Mouse (Mus musculus) spleen, adult 2 months (tissue): ENCODE data around the gene Spo11. TPM values are rescaled to one million over a fixed set of nuclear protein-coding genes. Genes with fewer than 3 reads are reported as not detected.
A peak's percentile ranks its signal among the peaks of the same experiment; 100 is the strongest.

ENCODE experiments used
- DNase-seq, 2 experiments: peaks; one replicate each; pipeline versions ENCODE4 v3.0.0 to v3.0.0-alpha.2; 2012 to 2021; ENCODE audit warnings: low spot score in 2 of 2, low read depth in 1 of 2
- H3K27ac ChIP-seq: fragments of 200-500 bp; 2 replicates; pipeline ENCODE4 v1.5.1; 2012; ENCODE audit warnings: low read length, inconsistent platforms; ENCODE audit not compliant: insufficient read depth
- H3K27me3 ChIP-seq: fragments of 200-500 bp; 2 replicates; pipeline ENCODE4 v1.6.1; 2012; ENCODE audit warnings: mild to moderate bottlenecking, moderate library complexity, low read length, inconsistent platforms; ENCODE audit not compliant: control insufficient read depth, insufficient read depth
- H3K36me3 ChIP-seq: fragments of 200-500 bp; 2 replicates; pipeline ENCODE4 v1.6.1; 2012; ENCODE audit warnings: mild to moderate bottlenecking, low read length, inconsistent platforms; ENCODE audit not compliant: control insufficient read depth, insufficient read depth
- H3K4me1 ChIP-seq: fragments of 200-500 bp; 2 replicates; pipeline ENCODE4 v1.6.1; 2011; ENCODE audit warnings: inconsistent platforms; ENCODE audit not compliant: control insufficient read depth, insufficient read depth, insufficient read length
- H3K4me3 ChIP-seq: fragments of 200-500 bp; 2 replicates; pipeline ENCODE4 v1.5.1; 2011; ENCODE audit warnings: mild to moderate bottlenecking, inconsistent platforms; ENCODE audit not compliant: insufficient read depth, insufficient read length; ENCODE audit errors: extremely low read depth
- CTCF ChIP-seq: fragments of 200-500 bp; IDR thresholded peaks from 2 replicates; pipeline ENCODE4 v1.5.1; 2011; ENCODE audit warnings: mild to moderate bottlenecking, inconsistent platforms; ENCODE audit not compliant: insufficient read depth, insufficient read length, insufficient replicate concordance; ENCODE audit errors: extremely low read depth
- POLR2A ChIP-seq: fragments of 200-500 bp; IDR thresholded peaks from 2 replicates; pipeline ENCODE4 v1.6.1; 2011; ENCODE audit warnings: low read depth, low read length, inconsistent platforms
- WGBS: fragments of 180-500 bp; shearing (Covaris S2); methylation state at CpG from one replicate; pipeline ENCODE4 v1.1.7; 2018; 5-methylcytosine and 5-hydroxymethylcytosine counted together
- polyA plus RNA-seq: library from polyadenylated mRNA; depleted of rRNA; stranded (reverse); fragments of >200 nt; gene quantifications from 2 replicates; pipeline ENCODE4 v1.2.3, GENCODE M21; 2012; rRNA removed

Gene Spo11
- polyA plus RNA-seq, result 0.86 and 0.98 TPM in 2 replicates

DNA sequence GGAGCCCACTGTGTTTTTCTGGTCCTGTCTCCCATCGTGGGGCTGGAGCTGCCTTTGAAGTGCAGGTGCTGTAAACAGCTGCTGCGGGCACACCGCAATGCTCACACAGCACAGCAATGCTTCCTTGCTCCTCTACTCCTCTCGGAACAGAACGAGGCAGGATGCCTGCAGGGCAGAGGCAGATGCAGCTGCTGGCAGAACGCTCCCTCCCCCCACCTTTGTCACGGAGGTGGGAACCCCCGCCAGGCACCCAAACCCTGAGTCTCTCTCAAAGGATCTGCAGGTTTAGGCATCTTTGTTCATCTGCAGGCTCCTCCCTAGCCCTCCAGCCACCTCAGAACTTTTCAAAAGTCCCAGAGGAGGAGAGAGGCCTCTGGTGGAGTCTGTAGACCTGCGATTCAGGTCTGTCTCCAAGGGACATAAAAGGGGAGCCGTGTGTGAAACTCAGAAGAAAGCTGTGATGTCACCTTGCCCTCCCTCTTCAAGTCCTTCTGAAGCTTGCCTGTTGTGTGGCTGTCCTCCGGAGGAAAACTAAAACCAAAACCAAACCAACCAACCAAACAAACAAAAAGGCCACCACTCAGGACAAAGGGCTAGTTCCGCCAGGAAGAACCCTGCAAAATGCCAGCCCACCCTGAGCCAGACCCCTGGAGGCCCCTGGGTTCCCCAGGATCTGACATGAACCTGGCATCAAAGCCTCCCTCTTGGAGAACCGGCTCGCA is at the start of gene Spo11:
Spo11 (plus strand) TSS at position 292 of the 722 bp plus-strand sequence.
- H3K4me1 ChIP-seq, result peaks cover 5% of the 10 kb centered on the region
- no peaks in the 10 kb centered on the region for H3K36me3 ChIP-seq
- peak; percentile 28 to 43 for DNase-seq
- H3K4me3 ChIP-seq, result peak within 1 kb of the TSS; percentile 56
- WGBS, result 12% methylated on average over 14 of the region's 14 CpGs
- H3K27ac ChIP-seq, result peak within 1 kb of the TSS; percentile 73
- no peaks in the 10 kb centered on the region for H3K27me3 ChIP-seq
- TF ChIP-seq CTCF (no peak), POLR2A (no peak; the same call in 1 of the 2 replicates)

DNA sequence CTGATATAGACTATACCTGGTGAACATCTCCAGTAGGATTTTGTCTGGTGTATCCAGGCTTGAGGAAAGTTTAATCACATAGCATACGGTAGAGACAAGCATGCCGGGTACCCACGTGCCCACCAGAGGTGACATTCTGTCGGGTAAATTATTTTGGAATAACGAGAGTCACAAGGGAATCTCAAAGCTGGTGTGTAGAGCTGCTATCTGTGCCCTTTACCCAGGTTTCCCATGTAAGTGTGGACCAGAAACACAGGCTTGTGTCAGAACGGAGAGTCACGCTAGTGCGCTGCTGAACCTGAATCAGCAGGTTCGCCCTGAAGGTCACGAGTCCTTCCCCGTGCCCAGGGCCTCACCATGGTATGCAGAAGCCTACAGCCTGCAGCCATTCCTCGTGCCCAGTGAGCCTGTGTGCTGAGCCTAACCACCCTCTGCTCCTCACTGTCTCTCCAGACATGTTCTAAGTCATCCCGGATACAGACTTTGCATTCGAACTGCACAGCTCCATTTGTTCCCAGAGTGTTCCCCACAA is 47.5 kb upstream of the Spo11 start:
- WGBS, result 89% methylated on average over 14 of the region's 14 CpGs
- TF ChIP-seq CTCF (no peak), POLR2A (no peak)
- Histone ChIP-seq H3K4me3 (no peak overlapping the region), H3K27me3 (no peaks in the 10 kb centered on the region), H3K27ac (no peak overlapping the region), H3K4me1 (no peaks in the 10 kb centered on the region), H3K36me3 (no peaks in the 10 kb centered on the region)
- no peak for DNase-seq

DNA sequence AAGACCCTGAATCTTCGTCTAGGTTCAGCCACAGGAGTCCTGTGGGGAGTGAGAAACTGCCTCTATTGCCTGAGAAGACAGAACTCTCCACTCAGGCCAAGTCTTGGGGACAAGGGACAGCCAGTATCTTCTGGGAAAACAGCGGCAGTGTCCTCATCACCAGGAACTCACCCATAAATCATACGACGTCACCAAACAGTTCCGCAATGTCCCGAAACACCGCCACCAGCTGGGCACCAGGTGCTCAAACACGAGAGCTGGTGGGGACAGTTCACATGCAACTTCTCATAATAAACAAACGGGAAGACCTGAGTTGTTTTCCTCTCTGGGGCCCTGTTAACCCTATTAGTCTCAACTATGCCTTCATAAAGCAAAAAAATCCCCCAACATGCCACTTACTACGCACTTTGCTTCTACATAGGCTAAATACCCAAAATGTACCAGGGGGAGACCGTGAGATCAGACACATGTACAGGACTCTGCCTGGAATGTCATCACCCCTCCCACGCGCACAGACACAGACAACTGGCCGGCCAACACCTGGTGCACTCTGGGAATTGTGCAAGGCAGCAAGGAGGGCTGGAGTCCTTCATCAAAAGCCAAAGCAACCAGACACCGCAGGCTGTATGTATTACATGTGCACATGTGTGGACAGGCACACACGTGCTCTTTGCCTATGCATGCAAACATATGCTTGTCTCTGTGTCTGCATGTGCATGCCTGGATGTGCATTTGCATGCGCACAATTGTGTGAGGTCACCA is 46.2 kb upstream of the Spo11 start:
- H3K27me3 ChIP-seq, result no peaks in the 10 kb centered on the region
- no peak overlapping the region for H3K4me3 ChIP-seq
- TF ChIP-seq CTCF (no peak), POLR2A (no peak)
- H3K36me3 ChIP-seq, result no peaks in the 10 kb centered on the region
- DNase-seq, result no peak
- H3K27ac ChIP-seq, result no peak overlapping the region
- H3K4me1 ChIP-seq, result no peaks in the 10 kb centered on the region
- 84% methylated on average over 17 of the region's 17 CpGs for WGBS

DNA sequence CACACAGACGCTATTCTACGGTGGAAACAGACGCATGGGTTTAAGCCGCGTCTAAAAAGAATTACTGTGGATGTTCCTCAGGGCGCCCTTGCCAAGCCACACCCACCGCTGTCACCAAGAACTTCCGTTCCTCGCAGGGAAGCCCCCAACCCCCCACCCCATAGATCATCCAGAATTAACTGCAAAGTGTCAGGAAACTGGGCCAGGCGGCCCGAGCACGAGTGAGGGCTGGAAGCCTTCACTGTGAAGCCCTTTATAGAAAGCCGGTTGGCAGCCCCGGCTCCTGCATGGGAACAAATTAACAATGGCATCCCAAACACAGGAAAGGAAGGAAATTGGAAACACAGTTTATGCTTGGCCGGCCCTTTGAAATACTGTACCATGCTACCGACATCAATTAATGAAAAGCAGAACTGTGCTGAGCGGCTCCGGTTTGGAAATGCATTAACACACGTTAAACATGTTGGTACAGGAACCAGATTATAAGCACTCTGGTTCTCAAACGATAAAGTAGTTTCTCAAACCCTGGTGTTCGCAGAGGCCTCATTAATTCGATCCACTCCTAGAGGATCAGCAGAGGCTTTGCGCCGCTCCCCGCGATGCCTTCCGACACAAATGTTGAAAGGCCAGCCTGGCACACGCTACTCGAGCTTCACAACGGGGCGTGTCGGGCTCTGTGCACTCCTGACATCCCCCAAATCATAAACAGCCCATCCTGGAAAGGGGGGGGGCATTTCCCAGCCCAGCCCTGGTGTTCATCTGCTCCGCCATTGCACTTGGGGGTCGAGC is 43.7 kb upstream of the Spo11 start:
- no peak for DNase-seq
- no peak overlapping the region for H3K4me3 ChIP-seq
- H3K36me3 ChIP-seq, result no peaks in the 10 kb centered on the region
- H3K27me3 ChIP-seq, result peaks cover 3% of the 10 kb centered on the region; the same call in 1 of the 2 replicates
- H3K27ac ChIP-seq, result no peak overlapping the region
- H3K4me1 ChIP-seq, result 0 out of 2 replicates have a peak, but pooled peaks cover 2% of the 10 kb centered on the region
- no peak for TF ChIP-seq CTCF
- no peak for TF ChIP-seq POLR2A
- 8% methylated on average over 34 of the region's 34 CpGs for WGBS

DNA sequence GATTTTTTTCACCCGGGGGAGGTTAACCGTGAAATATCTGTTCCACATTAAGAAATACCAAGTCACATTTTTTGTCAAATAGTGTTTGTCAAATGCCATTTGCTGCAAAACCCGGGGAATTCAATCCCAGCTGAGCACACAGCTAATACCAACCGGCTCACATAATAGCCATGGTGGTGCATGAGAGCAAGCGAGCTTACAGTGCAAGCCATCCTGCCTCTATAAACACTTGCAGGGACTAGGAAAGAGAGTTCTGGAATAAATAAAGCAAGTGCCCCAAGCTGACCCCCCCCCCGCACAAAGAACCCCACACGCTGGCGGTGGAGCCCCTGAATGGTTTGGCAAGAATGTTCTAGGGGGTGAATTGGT is 43.1 kb upstream of the Spo11 start:
- 37% methylated on average over 8 of the region's 8 CpGs for WGBS
- peaks cover 7% of the 10 kb centered on the region; the same call in 1 of the 2 replicates for H3K27me3 ChIP-seq
- DNase-seq, result no peak
- no peaks in the 10 kb centered on the region for H3K36me3 ChIP-seq
- H3K27ac ChIP-seq, result no peak overlapping the region
- no peak overlapping the region for H3K4me3 ChIP-seq
- 0 out of 2 replicates have a peak, but pooled peaks cover 2% of the 10 kb centered on the region for H3K4me1 ChIP-seq
- TF ChIP-seq CTCF, result no peak
- TF ChIP-seq POLR2A, result no peak
